Mouse (Mus musculus): Measurements from ENCODE around the gene Hoga1.

GRCm38 (mm10) chr19:42016251-42016650 lies 29.2 kb upstream of the Hoga1 start:
- TF ChIP-seq POLR2A (IDR thresholded peaks at IDR 0.05; ENCODE audit: insufficient read depth, low read depth, low read length) (no peak), CTCF (IDR thresholded peaks at IDR 0.05; ENCODE audit: insufficient read depth, low read depth, low read length) (no peak)

All from olfactory bulb, adult 2 months (tissue).